Mouse (Mus musculus) layer of hippocampus, adult 8-10 months (tissue): ENCODE results near the gene Slc25a20. TPM values are rescaled to one million over a fixed set of nuclear protein-coding genes. Genes with fewer than 3 reads are reported as not detected.
"Not testable (repeated sequence)": the region's sequence is repeated elsewhere in the genome, so short reads cannot be mapped to it uniquely, and the experiment has no call there.

Experiments
- DNase-seq, 2 experiments: peaks; one replicate each; pipeline ENCODE4 v3.0.0; 2022; ENCODE audit warnings: low spot score in 2 of 2
- total RNA-seq, 4 experiments: library from RNA; stranded (reverse); gene quantifications; 2 replicates each; pipeline ENCODE4 v1.2.4; 2022

The Slc25a20 gene
- total RNA-seq: 10 to 100 TPM; 14.3 to 17.4 (median 16.6) TPM

DNA sequence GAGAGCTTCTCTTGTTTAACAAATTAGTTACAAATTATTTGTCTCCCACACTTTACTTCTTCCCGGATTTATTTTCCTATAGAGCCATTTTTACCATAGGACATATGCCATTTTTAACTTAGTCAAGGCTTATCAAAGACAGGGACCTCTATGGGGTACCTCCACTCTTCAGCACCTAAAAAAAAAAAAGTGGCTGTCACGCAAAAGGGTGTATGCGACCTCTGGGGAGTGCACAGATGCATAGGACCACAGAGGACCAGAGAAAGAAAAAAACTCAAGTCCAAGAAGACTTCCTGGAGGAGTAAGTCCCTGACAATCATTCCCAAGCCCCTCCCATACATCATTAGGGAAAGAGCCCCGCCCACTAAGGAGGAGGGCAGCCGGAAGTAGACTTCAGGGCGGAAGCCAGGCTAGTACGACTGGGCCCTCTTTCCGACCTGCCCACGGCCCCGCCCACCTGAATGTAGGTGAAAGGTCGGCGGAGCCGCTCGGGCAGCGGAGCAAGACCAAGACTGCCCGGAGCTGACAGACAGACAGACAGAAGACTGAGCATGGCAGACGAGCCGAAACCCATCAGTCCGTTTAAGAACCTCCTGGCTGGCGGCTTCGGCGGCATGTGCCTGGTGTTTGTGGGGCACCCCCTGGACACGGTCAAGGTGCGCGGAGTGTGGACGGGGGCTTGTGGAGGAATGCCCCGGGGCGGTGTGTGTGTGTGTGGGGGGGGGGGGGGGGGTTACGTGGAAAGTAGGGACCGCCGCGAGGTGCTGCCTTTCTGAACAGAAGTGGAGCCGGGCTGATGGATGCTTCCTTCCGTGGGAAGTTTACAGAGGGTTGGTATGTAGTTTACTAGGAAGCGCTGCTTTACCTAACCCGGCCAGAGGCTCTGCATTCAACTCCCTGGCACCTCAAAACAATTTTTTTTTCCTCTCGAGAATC lies at the start of gene Slc25a20:
Gene Slc25a20, plus strand, starts transcription at position 412 of the 936 bp plus-strand sequence.
- peak; percentile 49 to 54 for DNase-seq

GRCm38 (mm10) chr9:108617301-108617700 lies 44.6 kb upstream of the Slc25a20 start:
- no peak for DNase-seq

DNA sequence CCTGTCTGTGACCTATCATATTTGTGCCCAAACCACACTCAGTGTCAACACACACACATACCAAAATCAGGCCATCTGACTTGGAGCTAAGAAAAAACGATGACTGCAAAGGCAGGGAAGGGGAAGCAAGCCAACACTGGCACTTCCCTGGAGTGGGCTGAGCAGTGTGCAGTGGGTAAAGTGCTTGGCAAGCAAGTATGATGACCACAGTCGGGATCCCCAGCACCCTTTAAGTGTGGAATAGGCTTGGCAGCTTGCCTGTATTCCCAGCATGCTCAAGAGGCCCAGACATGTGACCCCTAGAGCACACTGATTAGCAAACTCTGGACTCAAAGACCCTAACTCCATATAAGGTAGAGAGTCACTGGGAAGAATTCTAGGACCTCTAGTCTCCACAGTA lies 35.4 kb upstream of the Slc25a20 start:
- no peak for DNase-seq

DNA sequence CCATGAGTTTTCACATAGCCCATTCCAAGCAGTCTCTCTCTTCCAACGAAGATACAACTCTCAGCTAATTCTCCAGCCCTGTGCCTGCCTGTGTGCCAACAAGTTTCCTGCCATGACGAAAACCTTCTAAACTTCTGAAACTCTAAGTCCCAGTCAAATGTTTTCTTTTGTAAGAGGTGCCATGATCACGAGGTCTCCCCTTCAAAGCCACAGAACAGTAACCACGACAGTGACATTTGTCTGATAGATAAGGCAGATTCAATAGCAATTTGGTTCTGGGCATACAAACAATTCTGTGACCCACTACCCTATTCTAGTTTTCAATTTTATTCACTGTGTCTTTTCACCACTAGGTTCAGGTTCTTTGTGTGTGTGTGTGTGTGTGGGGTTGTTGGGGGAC lies 33.7 kb upstream of the Slc25a20 start:
- no peak for DNase-seq

GRCm38 (mm10) chr9:108630683-108631082 lies 31.2 kb upstream of the Slc25a20 start:
- no peak for DNase-seq

- no peak for DNase-seq
These were observed 30.1 kb upstream of the Slc25a20 start for GRCm38 (mm10) chr9:108631631-108632256.

GRCm38 (mm10) chr9:108632375-108632774 lies 29.5 kb upstream of the Slc25a20 start:
- no peak for DNase-seq

DNA sequence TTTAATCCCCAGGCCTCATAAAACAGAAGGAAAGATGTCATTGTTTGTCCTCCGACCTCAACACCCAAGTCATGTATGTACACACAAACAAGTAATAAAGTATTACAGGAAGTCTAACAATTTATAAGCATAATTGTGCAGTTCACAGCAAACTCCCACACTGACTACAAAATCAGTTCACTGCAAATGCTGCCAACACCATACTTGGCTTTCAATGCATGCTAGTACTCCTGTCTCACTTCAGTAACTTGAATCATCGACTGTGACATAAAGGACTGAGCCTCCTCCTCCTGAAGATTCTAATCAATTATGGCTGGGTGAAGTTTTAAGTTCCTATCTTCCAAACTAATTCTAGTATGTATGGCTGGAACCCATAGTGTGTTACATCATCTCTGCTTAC lies 28.0 kb upstream of the Slc25a20 start:
- peak in 1 of 2 experiments; percentile 12 for DNase-seq

- DNase-seq: no peak
These were observed 26.5 kb upstream of the Slc25a20 start for GRCm38 (mm10) chr9:108635415-108635814.

GRCm38 (mm10) chr9:108639825-108640224 lies 22.1 kb upstream of the Slc25a20 start:
- DNase-seq: no peak

DNA sequence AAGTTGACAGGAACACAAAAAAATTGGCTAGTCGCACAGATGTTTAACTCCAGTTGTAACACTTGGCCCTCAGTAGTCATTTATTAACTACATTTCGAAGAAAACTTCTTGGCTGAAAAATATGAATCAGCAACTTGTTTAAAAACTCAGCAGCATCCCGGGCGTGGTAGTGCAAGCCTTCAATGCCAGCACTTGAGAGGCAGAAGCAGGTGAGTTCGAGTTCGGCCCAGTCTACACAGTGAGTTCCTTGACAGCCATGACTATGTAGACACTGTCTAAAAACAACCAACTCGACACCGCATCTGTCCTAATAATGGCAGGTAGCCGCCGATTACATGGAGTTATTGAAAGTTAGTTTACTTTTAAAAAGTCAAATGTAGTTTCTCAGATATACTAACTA lies 13.7 kb upstream of the Slc25a20 start:
- DNase-seq: no peak

- DNase-seq: peak; percentile 83 to 87
These were observed 13.0 kb upstream of the Slc25a20 start, which contains the start of gene Arih2 for GRCm38 (mm10) chr9:108648611-108649560. TSS of gene Arih2 (minus strand) at chr9:108649386.

DNA sequence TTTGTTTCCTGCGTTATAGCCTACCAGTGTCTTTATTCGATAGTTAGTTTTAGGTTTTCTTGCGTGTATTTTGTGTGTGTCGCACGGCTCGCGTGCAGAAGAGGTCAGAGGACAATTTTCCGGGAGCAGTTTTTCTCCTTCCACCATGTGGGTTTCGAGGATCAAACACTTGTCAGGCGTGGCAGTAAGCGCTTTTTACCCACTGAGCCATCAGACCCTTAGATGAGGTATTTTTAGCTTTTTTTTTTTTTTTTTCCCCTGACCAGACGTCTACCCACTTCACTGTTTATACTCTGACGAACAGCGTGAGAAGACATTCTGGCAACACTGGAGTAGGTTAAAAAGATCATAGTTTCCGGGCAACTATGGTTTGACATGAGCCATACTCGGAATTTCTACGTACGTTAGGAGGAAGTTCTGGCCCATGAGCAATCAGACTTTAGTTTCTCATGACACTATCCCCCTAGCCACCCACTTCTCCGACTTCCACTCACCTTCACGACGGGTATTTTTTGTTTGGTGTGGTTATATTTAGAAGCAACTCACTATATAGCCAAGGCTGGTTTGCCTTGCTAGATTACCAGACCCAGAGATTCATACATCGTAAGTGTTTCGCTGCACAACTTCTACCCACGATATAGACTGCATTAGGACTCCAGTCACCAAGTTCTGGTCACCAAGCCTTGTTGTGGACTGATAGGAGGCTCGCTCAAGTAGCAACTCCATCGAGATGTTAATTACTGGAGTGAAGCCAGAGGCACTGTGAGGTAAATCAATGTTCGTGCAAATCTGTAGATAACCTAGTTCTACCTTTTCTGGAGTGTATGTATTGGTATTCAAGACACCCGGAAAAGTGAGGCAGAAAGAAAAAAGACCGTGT lies 12.1 kb upstream of the Slc25a20 start:
- DNase-seq: no peak

GRCm38 (mm10) chr9:108654566-108655464 lies 7.1 kb upstream of the Slc25a20 start:
- DNase-seq: peak in 1 of 2 experiments; percentile 26

- DNase-seq: not testable (repeated sequence)
These were observed 6.0 kb upstream of the Slc25a20 start for GRCm38 (mm10) chr9:108655865-108656264.

DNA sequence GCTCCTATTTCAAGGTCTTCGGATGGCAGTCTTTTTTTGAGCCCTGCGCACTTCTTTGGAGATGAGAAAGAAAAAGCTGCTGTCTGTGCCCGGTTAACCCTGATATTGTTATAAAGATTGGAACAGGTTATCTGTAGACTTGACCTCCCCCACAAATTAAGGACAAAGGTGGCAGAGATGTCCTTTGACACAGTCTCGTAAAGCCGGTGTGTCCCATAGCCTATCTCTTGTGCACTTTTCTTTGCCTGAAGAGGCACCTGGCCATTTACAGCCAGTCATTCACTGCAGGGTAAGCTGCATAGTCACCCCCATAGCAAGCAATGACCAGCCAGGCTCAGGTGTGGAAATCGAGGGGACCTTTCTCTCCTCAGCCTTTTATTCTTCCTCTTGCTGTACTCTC lies 772 bp downstream of the Slc25a20 start:
- no peak for DNase-seq

DNA sequence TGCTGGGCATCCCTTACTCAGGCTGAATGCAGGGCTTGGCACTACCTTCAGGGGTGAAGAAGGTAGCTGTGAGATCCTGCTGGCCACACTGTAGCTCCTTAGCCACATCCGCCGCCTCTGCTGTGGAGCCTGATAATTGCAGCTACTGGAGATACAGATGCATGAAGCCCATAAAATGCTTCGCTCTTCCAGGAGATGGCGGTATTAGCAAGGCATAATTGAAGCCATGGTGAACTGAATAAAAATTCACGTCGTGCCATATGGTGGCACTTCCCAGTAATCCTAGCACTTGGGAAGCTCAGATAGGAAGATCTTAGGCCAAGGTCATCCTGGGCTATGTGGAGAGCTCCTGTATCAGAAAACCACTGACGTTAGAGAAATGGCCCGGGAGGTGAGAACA lies 8.0 kb downstream of the Slc25a20 start:
- no peak for DNase-seq

DNA sequence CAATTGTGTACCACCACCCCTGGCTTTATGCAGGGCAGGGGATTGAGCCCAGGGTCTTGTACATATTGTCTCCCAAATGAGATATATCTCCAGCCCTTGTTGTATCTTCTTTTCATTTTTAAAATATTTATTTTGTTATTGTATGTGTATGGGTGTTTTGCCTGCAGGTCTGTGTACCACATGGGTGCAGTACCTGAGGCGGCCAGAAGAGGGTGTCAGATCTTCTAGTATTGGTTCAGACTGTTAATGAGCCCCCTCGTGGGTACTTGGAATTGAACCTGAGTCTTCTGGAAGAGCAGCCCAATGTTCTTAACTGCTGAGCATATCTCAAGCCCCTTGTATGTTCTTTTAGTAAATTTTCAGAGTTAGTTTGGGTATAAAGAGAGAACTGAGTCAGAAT lies 11.3 kb downstream of the Slc25a20 start:
- no peak for DNase-seq

- no peak for DNase-seq
These were observed 18.1 kb downstream of the Slc25a20 start for GRCm38 (mm10) chr9:108680026-108680425.
